Mouse (Mus musculus): ENCODE results near the gene Itgav. TPM values are rescaled to one million over a fixed set of nuclear protein-coding genes. Genes with fewer than 3 reads are reported as not detected.

The Itgav gene
- polyA plus RNA-seq, 1 experiment from 2014 or later: 34.8 TPM

DNA sequence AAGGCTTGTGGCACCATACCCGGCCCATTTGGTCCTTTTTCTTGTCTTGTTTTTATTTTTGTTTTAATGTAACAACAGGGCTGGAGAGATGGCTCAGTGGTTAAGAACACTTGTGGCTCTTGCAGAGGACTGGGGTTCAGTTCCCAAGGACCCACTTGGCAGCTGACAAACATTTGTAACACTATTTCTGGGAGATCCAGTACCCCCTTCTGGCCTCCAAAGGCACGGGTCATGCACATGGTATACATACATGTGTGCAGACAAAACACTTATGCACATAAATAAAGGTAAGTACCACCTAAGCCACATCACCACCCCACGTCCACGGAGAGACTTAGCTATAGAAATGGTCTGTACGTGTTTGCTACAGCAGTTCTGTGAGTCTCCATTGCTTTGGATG lies 12.6 kb downstream of the Itgav start:
- H3K9ac ChIP-seq (ENCODE audit: low read length): no peak overlapping the region
- peaks cover 10% of the 10 kb centered on the region for H3K36me3 ChIP-seq (ENCODE audit: control insufficient read depth, insufficient read depth)
- H3K4me3 ChIP-seq (ENCODE audit: low read length): no peak overlapping the region
- 94% methylated on average over 5 of the region's 5 CpGs for WGBS
- no peak for ATAC-seq (replicated peaks; ENCODE audit: extremely low read depth, insufficient read depth, low FRiP score)
- H3K27me3 ChIP-seq (ENCODE audit: control insufficient read depth, insufficient read depth, low read length): no peaks in the 10 kb centered on the region; the same call in 1 of the 2 replicates
- H3K9me3 ChIP-seq (replicated peaks; ENCODE audit: control insufficient read depth, low read length): no peaks in the 10 kb centered on the region
- H3K27ac ChIP-seq (ENCODE audit: low read length): no peak overlapping the region
- peaks cover 15% of the 10 kb centered on the region for H3K4me1 ChIP-seq (ENCODE audit: control insufficient read depth, insufficient read depth, low read length)
- no peak overlapping the region for H3K4me2 ChIP-seq (ENCODE audit: low read depth, low read length)

DNA sequence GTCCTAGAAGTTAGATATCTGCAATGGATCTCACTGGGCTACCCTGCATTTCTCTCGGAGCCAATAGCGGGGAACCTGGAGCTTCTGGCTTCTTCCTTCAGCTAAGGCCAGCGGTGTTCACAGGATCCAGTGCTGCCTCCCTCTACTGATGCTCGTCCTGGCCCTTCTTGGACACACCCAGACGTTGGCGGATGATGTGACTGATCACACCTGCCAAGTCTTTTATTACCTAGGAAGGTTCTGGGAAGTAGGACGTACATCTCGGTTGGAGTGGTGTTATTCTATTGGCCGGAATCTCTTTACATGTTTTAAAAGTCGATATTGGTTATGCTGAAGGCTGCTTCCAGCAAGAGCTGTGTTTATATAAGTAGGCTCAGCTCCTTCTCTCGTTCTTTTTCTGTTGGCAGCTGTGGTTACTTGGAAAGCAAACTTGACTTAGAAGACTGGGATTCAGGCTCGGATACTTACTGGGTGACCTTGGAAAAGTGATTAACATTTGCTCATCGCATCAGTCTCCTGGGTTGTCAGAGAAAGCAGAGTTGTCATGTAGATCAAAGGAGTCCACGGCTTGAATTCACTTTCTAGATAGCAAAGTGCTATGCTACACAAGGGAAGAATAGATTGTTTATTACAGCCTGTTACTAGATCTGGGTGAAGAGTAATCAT lies 14.5 kb downstream of the Itgav start:
- Histone ChIP-seq H3K27me3 (ENCODE audit: control insufficient read depth, insufficient read depth, low read length) (no peaks in the 10 kb centered on the region; the same call in 1 of the 2 replicates), H3K27ac (ENCODE audit: low read length) (no peak overlapping the region), H3K9me3 (replicated peaks; ENCODE audit: control insufficient read depth, low read length) (no peaks in the 10 kb centered on the region), H3K4me1 (ENCODE audit: control insufficient read depth, insufficient read depth, low read length) (peaks cover 17% of the 10 kb centered on the region), H3K4me2 (ENCODE audit: low read depth, low read length) (no peak overlapping the region), H3K9ac (ENCODE audit: low read length) (no peak overlapping the region), H3K36me3 (ENCODE audit: control insufficient read depth, insufficient read depth) (peaks cover 10% of the 10 kb centered on the region), H3K4me3 (ENCODE audit: low read length) (no peak overlapping the region)
- 80% methylated on average over 14 of the region's 14 CpGs for WGBS
- no peak for ATAC-seq (replicated peaks; ENCODE audit: extremely low read depth, insufficient read depth, low FRiP score)

DNA sequence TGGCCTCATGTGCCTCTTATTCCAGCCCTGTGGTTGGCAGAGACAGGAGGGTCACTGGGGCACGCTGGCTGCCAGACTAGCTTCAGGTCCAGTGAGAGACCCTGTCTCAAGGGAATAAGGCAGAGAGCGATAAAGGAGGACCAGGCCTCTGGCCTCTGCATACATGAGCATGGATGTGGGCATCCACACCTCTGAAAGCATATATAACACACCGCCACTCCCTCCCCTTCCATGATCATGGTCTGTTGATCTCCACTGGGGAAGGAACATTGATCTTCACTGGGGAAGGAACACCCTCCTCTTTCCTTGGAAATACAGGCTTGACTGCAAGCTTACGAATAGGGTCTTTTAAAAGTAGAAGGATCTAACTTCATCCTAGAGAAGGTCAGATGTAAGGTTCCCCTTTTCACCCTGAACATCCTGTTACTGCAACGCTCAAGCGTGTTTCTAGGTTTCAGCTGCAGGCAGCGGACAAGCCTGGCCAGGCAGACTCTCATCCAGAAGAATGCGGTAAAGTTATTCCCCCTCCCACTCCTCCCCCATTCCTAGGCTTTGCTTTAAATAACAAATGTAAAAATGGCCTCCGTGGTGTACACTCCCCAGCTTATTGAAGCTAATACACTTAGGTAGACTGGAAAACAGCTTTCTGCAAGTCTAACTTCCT lies 15.4 kb downstream of the Itgav start:
- Histone ChIP-seq H3K4me2 (ENCODE audit: low read depth, low read length) (no peak overlapping the region; the same call in 1 of the 2 replicates), H3K4me1 (ENCODE audit: control insufficient read depth, insufficient read depth, low read length) (peaks cover 17% of the 10 kb centered on the region), H3K4me3 (ENCODE audit: low read length) (no peak overlapping the region), H3K27ac (ENCODE audit: low read length) (no peak overlapping the region; the same call in 1 of the 2 replicates), H3K27me3 (ENCODE audit: control insufficient read depth, insufficient read depth, low read length) (no peaks in the 10 kb centered on the region; the same call in 1 of the 2 replicates), H3K36me3 (ENCODE audit: control insufficient read depth, insufficient read depth) (peaks cover 10% of the 10 kb centered on the region), H3K9me3 (replicated peaks; ENCODE audit: control insufficient read depth, low read length) (no peaks in the 10 kb centered on the region), H3K9ac (ENCODE audit: low read length) (no peak overlapping the region)
- WGBS: 50% methylated on average over 9 of the region's 9 CpGs
- ATAC-seq (replicated peaks; ENCODE audit: extremely low read depth, insufficient read depth, low FRiP score): peak; percentile 55

DNA sequence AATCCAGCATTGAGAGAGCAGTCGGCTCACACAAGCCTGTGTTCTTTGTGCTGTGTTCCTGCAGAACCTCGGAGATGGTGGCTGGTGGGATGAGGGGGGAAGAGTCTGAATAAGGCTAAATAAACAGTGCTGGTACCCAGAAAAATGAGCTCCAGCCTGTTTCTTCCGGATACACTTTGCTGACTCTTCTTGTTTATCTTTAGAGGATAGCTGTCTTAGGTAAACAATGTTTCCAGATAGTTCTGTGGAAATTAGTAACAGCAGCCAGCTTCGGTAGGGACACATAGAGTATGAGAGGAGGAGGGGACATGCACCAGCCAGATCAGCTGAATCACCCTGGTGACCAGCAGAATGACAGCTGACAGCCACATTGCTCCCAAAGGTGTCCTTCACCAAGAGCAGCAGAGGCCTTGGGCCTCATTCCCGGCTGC lies 16.4 kb downstream of the Itgav start:
- H3K9ac ChIP-seq (ENCODE audit: low read length): no peak overlapping the region
- WGBS: 32% methylated on average over 5 of the region's 5 CpGs
- ATAC-seq (replicated peaks; ENCODE audit: extremely low read depth, insufficient read depth, low FRiP score): 0 out of 2 replicates have a peak, but pooled peaks have one; percentile 35
- no peak overlapping the region for H3K27ac ChIP-seq (ENCODE audit: low read length)
- H3K4me1 ChIP-seq (ENCODE audit: control insufficient read depth, insufficient read depth, low read length): peaks cover 17% of the 10 kb centered on the region
- no peaks in the 10 kb centered on the region for H3K27me3 ChIP-seq (ENCODE audit: control insufficient read depth, insufficient read depth, low read length)
- no peaks in the 10 kb centered on the region for H3K9me3 ChIP-seq (replicated peaks; ENCODE audit: control insufficient read depth, low read length)
- H3K4me2 ChIP-seq (ENCODE audit: low read depth, low read length): no peak overlapping the region
- peaks cover 10% of the 10 kb centered on the region for H3K36me3 ChIP-seq (ENCODE audit: control insufficient read depth, insufficient read depth)
- no peak overlapping the region for H3K4me3 ChIP-seq (ENCODE audit: low read length)

DNA sequence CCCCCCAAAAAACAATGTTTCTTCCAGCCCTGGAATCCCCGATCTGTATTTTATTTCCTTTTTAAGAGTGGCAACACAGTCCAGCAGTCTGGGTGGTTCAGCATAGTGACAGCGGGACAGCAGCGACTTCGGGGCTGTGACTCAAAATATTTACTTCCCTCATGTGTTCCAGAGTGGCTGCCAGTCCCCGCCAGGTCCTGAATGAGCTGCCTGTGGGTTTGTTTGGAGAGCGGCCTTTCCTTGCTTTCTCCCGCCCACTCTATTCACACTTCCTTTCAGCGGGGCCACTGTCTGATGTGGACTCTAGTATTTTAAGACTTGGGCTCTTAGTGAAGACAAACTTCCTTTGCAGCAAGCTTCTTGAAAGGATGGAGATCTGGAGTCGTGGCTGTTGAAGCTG lies 18.0 kb downstream of the Itgav start:
- peaks cover 17% of the 10 kb centered on the region for H3K4me1 ChIP-seq (ENCODE audit: control insufficient read depth, insufficient read depth, low read length)
- no peak overlapping the region for H3K27ac ChIP-seq (ENCODE audit: low read length)
- H3K4me3 ChIP-seq (ENCODE audit: low read length): no peak overlapping the region
- WGBS: 44% methylated on average over 9 of the region's 9 CpGs
- H3K9ac ChIP-seq (ENCODE audit: low read length): no peak overlapping the region
- ATAC-seq (replicated peaks; ENCODE audit: extremely low read depth, insufficient read depth, low FRiP score): no peak
- peaks cover 4% of the 10 kb centered on the region; the same call in 1 of the 2 replicates for H3K36me3 ChIP-seq (ENCODE audit: control insufficient read depth, insufficient read depth)
- no peak overlapping the region for H3K4me2 ChIP-seq (ENCODE audit: low read depth, low read length)
- no peaks in the 10 kb centered on the region for H3K9me3 ChIP-seq (replicated peaks; ENCODE audit: control insufficient read depth, low read length)
- H3K27me3 ChIP-seq (ENCODE audit: control insufficient read depth, insufficient read depth, low read length): no peaks in the 10 kb centered on the region

DNA sequence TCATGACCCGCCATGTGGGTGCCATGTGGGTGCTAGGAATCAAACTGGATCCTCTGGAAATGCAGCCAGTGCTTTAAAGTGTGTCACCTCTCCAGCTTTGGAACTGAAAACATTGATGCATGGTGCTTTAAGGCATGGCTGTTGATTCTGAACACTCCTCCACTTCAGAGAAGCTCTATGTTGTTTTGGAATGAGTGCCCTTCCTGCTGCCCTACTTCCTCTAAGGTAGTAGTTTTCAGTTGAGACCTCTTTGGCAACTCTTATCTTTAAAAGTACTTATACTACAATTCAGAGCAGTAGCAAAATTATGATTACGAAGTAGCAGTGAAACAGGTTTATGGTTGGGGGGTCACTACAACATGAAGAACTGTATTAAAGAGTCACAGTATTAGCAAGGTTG lies 18.6 kb downstream of the Itgav start:
- H3K9ac ChIP-seq (ENCODE audit: low read length): no peak overlapping the region
- H3K4me1 ChIP-seq (ENCODE audit: control insufficient read depth, insufficient read depth, low read length): peaks cover 17% of the 10 kb centered on the region
- H3K9me3 ChIP-seq (replicated peaks; ENCODE audit: control insufficient read depth, low read length): no peaks in the 10 kb centered on the region
- no peak for ATAC-seq (replicated peaks; ENCODE audit: extremely low read depth, insufficient read depth, low FRiP score)
- H3K36me3 ChIP-seq (ENCODE audit: control insufficient read depth, insufficient read depth): peaks cover 4% of the 10 kb centered on the region; the same call in 1 of the 2 replicates
- H3K4me3 ChIP-seq (ENCODE audit: low read length): no peak overlapping the region
- no peak overlapping the region for H3K4me2 ChIP-seq (ENCODE audit: low read depth, low read length)
- WGBS: 93% methylated on average over 2 of the region's 2 CpGs
- no peaks in the 10 kb centered on the region for H3K27me3 ChIP-seq (ENCODE audit: control insufficient read depth, insufficient read depth, low read length)
- H3K27ac ChIP-seq (ENCODE audit: low read length): no peak overlapping the region

DNA sequence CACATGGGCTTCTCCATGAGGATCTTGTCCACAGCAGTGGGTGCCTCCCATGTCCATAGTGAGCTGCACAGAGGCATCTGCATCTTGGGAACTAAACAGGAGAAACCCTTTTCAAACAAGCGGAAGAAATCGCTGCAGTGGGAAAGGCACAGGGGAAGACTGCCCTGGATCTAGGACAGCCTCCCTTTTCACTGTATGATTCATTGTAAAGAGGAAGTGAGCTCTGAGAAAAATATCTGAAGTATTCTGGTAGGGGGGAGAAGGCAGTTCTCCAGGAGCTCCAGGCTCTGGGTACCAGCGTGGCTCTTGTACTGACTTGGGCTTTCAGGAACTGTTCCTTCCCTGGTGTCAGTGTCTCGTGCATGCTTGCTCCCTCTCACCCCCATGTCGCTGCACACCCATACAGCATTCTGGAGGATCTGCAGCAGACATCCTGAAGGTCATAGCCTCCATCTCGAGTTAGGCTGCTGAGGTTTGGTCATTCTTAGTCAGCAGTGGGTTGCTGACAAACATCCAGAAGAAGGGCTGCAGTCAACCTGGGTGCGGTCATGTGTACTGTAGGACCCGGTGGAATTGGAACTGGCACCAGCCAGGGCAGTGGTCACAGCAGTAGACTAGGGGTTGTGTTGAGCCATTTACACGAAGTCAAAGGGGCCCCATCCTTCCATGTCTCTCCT lies 20.2 kb downstream of the Itgav start:
- Histone ChIP-seq H3K9ac (ENCODE audit: low read length) (no peak overlapping the region), H3K4me1 (ENCODE audit: control insufficient read depth, insufficient read depth, low read length) (peaks cover 11% of the 10 kb centered on the region), H3K4me3 (ENCODE audit: low read length) (no peak overlapping the region), H3K9me3 (replicated peaks; ENCODE audit: control insufficient read depth, low read length) (no peaks in the 10 kb centered on the region), H3K27me3 (ENCODE audit: control insufficient read depth, insufficient read depth, low read length) (no peaks in the 10 kb centered on the region), H3K4me2 (ENCODE audit: low read depth, low read length) (no peak overlapping the region), H3K36me3 (ENCODE audit: control insufficient read depth, insufficient read depth) (peaks cover 7% of the 10 kb centered on the region), H3K27ac (ENCODE audit: low read length) (peak overlapping the region; percentile 46; the same call in 1 of the 2 replicates)
- 0 out of 2 replicates have a peak, but pooled peaks have one; percentile 29 for ATAC-seq (replicated peaks; ENCODE audit: extremely low read depth, insufficient read depth, low FRiP score)
- WGBS: 60% methylated on average over 9 of the region's 9 CpGs

DNA sequence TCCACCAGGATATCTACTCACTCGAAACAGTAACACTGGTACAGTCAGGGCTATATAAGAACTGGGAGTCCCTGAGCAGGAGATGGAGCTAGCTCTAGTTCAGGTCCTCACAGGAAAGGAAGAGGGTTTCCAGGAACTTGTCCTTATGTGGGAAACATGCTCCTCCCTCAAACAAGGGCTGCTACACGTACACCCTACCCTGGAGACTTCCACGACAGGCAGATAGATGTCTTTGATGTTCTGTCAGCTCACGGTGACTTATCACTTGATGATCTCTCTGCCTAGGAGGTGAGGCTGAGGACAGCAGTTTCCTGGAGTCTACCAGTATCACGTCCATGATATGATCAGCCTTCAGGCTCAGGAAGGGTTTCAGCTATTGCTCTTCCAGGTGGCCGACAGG lies 21.1 kb downstream of the Itgav start:
- Histone ChIP-seq H3K9ac (ENCODE audit: low read length) (no peak overlapping the region), H3K36me3 (ENCODE audit: control insufficient read depth, insufficient read depth) (peaks cover 7% of the 10 kb centered on the region), H3K27ac (ENCODE audit: low read length) (no peak overlapping the region), H3K27me3 (ENCODE audit: control insufficient read depth, insufficient read depth, low read length) (no peaks in the 10 kb centered on the region), H3K4me2 (ENCODE audit: low read depth, low read length) (no peak overlapping the region), H3K4me3 (ENCODE audit: low read length) (no peak overlapping the region), H3K4me1 (ENCODE audit: control insufficient read depth, insufficient read depth, low read length) (peaks cover 6% of the 10 kb centered on the region; the same call in 1 of the 2 replicates), H3K9me3 (replicated peaks; ENCODE audit: control insufficient read depth, low read length) (no peaks in the 10 kb centered on the region)
- WGBS: 54% methylated on average over 6 of the region's 6 CpGs
- no peak for ATAC-seq (replicated peaks; ENCODE audit: extremely low read depth, insufficient read depth, low FRiP score)
